In genomic region chr3:116361906-116362305, GRCm38 (mm10) we compare ENCODE assay signal across 20 mouse cellular contexts.
"Had no signal": no experiment of that assay in that cellular context is flagged by ENCODE, and none has a peak within 500 bp of the region (broad histone marks: within the 10 kb centered on the region; RNA-seq: fewer than 3 reads in every experiment).

No protein-coding gene starts in this region.

- H3K27ac ChIP-seq: limb, embryonic 15.5 days; liver, embryonic 14.5 days; midbrain, embryonic 12.5 days; neural tube, embryonic 13.5 days; stomach, embryonic 15.5 days had no signal

- H3K4me2 ChIP-seq: limb, embryonic 15.5 days; liver, embryonic 11.5 days; midbrain, embryonic 12.5 days; neural tube, embryonic 13.5 days; stomach, embryonic 15.5 days had no signal

- H3K9ac ChIP-seq: limb, embryonic 15.5 days; liver, embryonic 14.5 days; liver, postnatal 0 days; midbrain, embryonic 12.5 days; neural tube, embryonic 13.5 days; stomach, embryonic 15.5 days had no signal

- H3K27me3 ChIP-seq: limb, embryonic 15.5 days; midbrain, embryonic 12.5 days; neural tube, embryonic 13.5 days; stomach, embryonic 15.5 days had no signal

- H3K4me3 ChIP-seq: limb, embryonic 15.5 days; midbrain, embryonic 12.5 days; myocyte; neural tube, embryonic 13.5 days; stomach, embryonic 15.5 days had no signal

- DNase-seq: kidney, adult 18-20 months; kidney, adult 9 months; kidney, postnatal 14 days; kidney, postnatal 4 days; liver, postnatal 0 days; retina, postnatal 1 day; right cerebral cortex, postnatal 25 days; spleen, adult 18-20 months; thymus, adult 18-20 months; thymus, postnatal 36 days had no signal

- H3K4me1 ChIP-seq: limb, embryonic 15.5 days; midbrain, embryonic 12.5 days; neural tube, embryonic 13.5 days; stomach, embryonic 15.5 days had no signal

- H3K9me3 ChIP-seq: limb, embryonic 15.5 days; midbrain, embryonic 12.5 days; neural tube, embryonic 13.5 days; stomach, embryonic 15.5 days had no signal

- H3K36me3 ChIP-seq: stomach, embryonic 15.5 days had no signal

- ATAC-seq: inflammation-experienced regulatory T-cells, adult 6 months; intestine, embryonic 16.5 days; liver, postnatal 0 days; midbrain, embryonic 16.5 days had no signal
